Mouse (Mus musculus) liver, adult 2 months (tissue): Measurements from ENCODE around the gene Sys1.

Source experiments
- CTCF ChIP-seq: fragments of 200-500 bp; IDR thresholded peaks from 2 replicates; pipeline ENCODE4 v1.5.1; 2011; ENCODE audit warnings: low read depth, low read length, control low read depth
- POLR2A ChIP-seq: fragments of 200-500 bp; IDR thresholded peaks from 2 replicates; pipeline ENCODE4 v1.6.1; 2011; ENCODE audit warnings: low read length, control low read depth; ENCODE audit not compliant: insufficient read depth; ENCODE audit errors: extremely low read depth

DNA sequence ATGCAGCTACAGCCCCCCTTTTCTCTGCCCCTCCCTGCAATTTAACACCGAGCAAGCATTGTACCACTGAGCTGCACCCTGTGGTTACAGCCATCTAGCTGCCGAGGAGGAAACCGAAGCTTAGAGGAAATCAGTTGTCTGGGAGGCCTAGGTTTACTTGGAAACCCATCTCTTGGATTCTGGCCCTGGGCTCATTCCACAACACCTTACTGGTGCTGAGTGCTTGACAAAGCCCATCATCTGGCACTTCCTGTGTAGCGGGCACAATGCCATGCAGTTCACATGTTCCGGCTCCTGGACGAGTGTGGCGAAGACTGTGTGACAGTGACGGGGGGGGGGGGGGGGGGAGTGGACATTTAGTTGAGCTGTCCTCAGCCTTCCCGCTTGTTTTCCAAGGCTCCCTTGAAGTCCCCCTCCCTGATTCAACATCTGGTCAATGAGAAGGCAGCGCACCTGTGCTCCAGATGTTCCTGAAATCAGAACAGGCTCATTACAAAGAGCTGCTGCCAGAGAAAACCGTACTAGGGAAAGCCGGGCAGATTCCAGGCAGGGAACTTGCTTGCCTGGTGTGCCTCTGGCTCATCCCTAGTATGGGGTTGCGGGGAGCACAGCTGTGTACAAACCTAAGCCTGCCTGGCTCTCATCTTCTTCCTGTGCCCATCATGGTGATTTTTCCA, 4.6 kb upstream of the Sys1 start:
- no peak for TF ChIP-seq POLR2A
- no peak for TF ChIP-seq CTCF
